Mouse (Mus musculus): ENCODE measurements at regions not wholly inside any gene's neighbourhood (a gene's known extent, or its start where the extent isn't known, plus 50 kb on each side); places are given as distances from the start of the nearest gene placed in this dataset.

DNA sequence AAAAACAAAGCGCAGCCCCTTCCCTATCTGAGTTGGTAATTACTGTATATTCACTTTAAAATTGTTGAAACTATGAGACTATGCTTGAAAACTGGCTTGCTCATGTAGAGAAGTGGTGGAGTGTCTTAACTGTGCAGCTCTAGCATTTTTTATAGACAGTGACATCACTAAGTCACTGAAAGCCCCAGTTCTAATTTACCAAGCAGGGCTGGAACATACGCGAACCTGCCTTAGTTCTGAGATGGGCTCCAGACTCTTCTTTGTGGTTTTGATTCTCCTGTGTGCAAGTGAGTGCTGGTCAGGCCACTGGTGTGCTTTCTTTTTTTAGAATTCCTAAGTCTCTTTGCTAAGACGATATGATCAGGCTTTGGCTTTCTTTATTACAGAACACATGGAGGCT, 94.6 kb upstream of the 2210010C04Rik start:
- intact Hi-C loops (cut with DNase I) = no loop called here

DNA sequence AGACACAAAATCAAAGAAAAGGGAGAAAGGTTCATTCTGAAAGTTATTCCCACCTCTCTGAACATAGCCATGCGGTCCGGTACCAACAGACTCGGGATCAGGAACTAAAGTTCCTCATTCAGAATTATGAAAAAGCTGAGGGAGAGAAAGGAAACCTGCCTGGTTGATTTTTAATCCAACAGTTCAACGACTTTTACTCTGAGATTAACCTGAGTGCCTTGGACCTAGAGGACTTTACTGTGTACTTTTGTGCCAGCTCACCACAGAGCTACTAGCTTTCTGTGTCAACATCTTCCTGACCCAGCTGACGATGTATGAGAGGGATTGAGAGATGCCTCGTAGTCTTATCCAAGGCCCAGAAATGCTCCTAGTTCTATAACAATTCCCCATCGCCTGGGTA, 92.5 kb upstream of the 2210010C04Rik start:
- intact Hi-C loops (cut with DNase I) = no loop called here
- DNase-seq (ENCODE audit: low spot score) = no peak

More for the DNA sequence above, 94.6 kb upstream of the 2210010C04Rik start:
- DNase-seq (ENCODE audit: low spot score) = no peak

DNA sequence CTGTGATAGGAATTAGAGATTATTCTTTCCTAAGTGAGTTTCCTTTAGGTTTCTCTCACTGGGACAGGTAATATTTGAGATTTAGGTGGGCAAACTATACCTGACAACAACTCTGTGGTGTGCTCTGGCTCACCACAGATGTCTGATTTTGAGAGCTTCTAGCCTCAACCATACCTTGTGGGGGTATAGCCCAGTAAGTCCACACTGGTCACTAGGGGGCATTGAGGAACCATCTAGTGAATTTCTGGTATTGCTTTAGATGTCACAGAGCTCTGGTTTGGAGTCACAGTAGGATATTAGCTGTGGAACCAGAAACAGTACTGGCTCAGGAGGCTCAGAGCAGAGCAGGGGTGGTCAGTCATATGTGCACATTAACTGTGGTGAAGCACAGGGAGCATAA, 91.5 kb upstream of the 2210010C04Rik start:
- intact Hi-C loops (cut with DNase I) = no loop called here
- DNase-seq (ENCODE audit: low spot score) = no peak

DNA sequence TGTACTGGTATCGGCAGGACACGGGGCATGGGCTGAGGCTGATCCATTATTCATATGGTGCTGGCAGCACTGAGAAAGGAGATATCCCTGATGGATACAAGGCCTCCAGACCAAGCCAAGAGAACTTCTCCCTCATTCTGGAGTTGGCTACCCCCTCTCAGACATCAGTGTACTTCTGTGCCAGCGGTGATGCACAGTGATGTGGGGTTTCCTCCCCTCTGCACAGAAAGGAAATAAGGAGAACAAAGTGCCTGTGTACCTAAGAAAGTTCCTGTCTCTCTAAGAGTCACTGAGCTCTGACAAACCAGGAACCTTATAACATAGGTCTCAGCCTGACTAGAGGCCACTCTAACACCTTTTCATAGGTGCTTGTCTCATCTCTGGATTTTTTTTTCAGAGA, 86.3 kb upstream of the 2210010C04Rik start:
- intact Hi-C loops (cut with DNase I) = no loop called here
- DNase-seq (ENCODE audit: low spot score) = no peak

DNA sequence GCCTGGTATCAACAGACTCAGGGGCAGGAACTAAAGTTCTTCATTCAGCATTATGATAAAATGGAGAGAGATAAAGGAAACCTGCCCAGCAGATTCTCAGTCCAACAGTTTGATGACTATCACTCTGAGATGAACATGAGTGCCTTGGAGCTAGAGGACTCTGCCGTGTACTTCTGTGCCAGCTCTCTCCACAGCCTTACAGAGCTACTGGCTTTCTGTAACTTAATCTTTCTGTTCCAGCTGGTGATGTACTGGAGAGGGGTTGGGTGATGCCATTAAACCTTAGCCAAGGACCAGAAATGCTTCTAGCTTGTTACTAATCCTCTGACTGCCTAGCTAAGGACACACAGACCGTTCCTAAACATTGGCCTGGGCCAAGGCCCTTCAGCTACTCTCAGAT, 83.9 kb upstream of the 2210010C04Rik start:
- intact Hi-C loops (cut with DNase I) = no loop called here

DNA sequence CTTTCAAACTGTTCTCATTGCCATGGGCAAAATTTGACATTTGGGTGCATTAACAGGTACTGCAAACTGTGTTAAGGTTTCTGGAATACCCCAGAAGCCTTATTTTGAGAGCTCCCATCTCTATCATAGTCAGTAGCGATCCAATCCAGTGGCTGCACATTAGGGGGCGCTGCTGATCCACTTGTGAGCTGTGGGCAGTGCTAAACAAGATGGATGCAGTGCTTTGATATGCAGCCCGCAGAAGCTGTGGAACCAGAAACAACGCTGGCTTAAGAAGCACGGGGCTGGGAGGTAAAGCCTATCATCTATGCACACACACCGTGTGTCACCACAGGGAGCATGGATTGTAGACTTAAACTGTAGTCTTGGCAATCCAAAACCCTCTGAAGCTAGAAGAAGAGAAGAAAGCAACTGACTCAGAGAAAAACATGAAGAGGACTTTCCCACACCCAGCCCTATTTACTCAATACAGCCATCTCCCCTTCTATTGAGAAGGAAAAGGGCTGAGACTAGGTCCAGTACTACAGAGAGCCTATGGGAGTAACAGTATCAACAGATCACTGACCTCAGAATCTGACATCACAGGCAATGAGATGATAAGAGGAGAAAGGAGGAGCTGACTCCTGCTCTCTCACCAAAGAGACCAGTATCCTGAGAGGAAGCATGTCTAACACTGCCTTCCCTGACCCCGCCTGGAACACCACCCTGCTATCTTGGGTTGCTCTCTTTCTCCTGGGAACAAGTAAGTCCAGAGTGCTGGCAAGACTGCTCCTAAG, 83.1 kb upstream of the 2210010C04Rik start:
- intact Hi-C loops (cut with DNase I) = no loop called here
- DNase-seq (ENCODE audit: low spot score) = peak; percentile 6

More for the DNA sequence above, 83.9 kb upstream of the 2210010C04Rik start:
- DNase-seq (ENCODE audit: low spot score) = no peak

DNA sequence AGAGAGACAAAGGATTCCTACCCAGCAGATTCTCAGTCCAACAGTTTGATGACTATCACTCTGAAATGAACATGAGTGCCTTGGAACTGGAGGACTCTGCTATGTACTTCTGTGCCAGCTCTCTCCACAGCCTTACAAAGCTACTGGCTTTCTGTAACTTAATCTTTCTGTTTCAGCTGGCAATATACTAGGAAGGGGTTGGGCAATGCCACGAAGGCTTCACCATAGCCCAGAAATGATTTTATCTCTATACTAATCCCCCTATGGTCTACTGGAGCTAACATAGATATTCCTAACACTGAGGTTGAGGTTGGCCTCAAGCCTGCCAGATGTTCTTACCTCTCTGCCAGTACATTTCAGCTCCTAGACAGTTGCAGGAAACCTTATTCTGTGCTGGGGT, 78.6 kb upstream of the 2210010C04Rik start:
- no peak for DNase-seq (ENCODE audit: low spot score)
- intact Hi-C loops (cut with DNase I) = no loop called here

DNA sequence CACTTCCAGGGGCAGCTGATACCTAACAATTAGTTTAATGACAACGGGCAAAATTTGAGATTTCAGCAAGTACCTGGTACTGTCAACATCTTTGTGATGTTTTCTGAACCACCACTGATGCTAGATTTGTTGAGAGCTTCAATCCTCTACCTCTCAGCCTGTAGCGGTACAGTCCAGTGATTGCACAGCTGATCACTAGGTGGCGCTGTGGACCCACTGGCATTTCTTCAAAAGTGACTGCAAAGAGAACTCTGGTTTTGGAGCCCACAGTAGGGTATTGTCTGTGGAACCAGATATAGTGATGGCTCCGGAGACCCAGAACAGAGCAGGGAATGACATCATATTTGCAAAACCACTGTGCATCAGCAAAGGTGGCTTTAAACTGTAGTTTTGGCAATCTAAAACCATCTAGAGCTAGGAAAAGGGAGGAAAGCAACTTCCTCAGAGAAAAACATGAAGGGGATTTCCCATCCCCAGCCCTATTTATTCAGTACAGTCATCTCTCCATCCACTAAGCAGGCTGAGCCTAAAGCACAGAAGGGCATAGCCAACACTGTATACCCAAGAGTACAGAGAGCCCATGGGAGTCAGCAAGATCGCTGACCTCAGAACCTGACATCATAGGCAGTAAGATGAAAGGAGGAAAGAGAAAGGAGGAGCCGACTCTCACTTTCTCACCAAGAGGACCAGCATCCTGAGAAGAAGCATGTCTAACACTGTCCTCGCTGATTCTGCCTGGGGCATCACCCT, 77.7 kb upstream of the 2210010C04Rik start:
- intact Hi-C loops (cut with DNase I) = no loop called here
- DNase-seq (ENCODE audit: low spot score) = no peak

DNA sequence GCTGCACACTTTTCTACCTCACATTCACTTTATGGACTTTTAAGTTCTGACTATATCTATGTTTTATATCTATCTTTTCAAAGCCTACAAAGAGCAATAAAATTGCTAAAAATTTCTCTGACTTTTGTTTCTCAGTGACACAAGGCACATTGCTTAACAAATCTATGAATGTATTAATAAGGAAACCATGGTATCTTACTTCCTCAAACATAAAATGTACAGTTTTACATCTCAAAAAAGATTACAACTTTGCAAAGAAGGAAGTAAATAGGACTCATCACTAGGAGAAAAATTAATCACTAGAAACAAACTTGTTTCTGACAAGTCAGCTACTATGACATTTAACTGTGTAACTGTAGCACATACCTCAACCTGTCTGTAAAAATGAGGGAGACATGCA, 76.5 kb upstream of the 2210010C04Rik start:
- DNase-seq (ENCODE audit: low spot score) = no peak
- intact Hi-C loops (cut with DNase I) = no loop called here

DNA sequence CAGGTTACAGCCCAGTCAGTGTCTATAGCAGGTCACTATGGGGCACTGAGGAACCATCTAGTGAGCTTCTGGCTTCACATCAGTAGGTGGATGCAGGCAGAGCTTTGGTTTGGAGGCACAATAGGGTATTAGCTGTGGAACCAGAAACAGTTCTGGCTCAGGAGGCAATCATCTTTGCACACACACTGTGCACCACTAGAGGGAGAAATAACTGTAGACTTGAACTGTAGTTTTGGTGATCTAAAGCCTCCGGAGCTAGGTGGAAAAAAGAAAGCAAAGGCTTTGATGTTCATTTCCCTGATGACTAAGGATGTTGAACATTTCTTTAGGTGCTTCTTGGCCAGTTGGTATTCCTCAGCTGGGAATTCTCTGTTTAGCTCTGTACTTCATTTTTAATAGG, 73.6 kb upstream of the 2210010C04Rik start:
- no peak for DNase-seq (ENCODE audit: low spot score)

DNA sequence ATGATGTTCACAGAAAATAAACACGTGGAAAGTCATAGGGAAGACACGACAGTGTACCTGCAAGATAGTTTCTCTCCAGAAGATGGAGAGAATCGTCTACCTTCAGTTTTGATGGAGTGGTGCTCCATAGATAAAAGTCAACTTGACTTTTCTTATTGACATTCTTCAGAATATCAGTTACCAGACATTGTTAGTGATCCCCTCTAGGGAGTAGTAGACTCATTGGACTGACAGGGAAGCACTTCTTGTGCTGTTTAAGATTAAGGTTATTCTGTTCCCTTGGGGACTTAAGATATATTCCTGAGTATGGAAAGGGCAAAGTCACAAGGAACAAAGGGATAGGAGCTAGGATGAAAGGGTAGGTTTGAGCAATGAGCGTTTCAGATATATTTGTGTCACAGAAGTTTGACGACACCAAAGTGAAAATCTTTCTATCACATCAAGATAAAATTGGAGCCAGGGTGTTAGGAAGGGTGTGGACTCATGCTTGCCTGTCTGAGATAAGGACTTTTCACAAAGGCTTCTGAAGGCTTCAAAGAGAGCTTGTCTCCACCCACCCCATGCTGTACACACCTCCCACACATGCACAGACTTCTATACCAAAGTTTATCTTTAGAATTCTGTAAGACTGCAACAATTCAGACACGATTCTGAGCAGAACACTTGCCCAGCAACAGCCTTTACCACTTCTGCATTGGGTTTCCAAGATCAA, 68.5 kb upstream of the 2210010C04Rik start:
- intact Hi-C loops (cut with DNase I) = no loop called here
- DNase-seq (ENCODE audit: low spot score) = no peak

More for the DNA sequence above, 73.6 kb upstream of the 2210010C04Rik start:
- intact Hi-C loops (cut with DNase I) = no loop called here

DNA sequence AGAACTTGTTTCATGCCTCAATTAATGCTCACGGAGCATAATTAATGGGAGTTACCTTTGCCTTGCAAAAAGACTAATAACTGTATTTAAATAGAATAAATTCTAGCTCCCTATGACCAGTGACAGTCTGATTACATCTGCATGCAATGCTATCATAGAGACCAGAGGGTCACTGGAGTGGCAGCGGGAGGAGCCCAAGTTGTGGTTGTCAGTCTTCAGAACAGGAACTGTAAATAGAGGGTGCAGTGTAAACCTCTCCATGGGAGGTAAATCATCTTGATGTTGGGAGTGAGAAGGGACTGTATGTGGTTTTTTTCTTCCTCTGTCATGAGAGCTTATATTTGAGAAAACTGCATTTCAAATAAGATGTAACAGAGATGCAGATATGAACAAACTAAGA, 66.7 kb upstream of the 2210010C04Rik start:
- intact Hi-C loops (cut with DNase I) = no loop called here
- no peak for DNase-seq (ENCODE audit: low spot score)

DNA sequence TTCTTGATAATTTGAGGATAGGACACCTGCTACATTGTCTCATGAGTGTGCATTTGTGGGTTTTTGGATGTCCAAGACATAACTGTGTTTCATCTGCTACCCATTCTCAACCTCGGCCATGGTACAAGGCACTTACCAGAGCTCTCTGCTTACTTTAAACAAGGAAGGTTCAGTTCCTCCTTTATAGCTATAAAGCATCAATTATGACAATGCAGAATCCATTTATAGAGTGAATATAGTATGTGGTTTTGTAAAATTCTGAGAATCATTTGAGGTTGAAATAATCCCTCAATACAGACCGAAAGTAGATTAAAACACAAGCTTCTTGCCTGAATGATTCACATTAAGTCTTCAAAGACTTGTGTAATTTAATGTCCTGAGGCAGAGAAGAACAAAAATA, 64.9 kb upstream of the 2210010C04Rik start:
- intact Hi-C loops (cut with DNase I) = no loop called here

DNA sequence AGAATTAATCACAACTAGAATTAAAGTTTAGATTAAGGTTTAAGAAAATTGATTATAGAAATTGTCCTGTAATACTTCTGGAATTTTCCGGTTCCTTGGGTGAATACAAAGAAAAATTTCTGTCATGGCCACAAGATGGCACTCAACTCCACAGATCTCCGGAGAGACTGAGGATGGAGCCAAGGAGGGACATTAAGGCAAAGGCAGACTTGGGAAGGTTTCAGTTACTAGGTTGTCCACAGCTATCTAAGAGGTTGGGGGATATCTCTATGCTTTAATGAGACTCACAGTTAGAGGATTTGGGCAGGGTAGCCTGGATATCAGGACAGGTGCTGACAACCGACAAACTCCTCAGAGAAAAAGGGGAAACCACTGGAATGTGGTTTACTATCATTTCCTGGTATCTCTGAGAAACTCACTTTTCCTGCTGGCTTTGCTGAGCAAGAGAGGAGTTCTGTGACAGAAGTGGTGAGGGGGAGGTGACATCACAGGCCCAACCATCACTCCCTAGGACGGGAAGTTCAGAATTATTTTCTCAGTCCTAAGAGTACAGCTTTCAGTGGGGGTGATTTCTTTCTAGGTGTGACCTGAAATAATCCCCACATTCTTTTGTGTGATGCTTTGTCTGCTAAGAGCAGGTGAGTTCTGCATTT, 56.0 kb upstream of the 2210010C04Rik start:
- intact Hi-C loops (cut with DNase I) = no loop called here
- no peak for DNase-seq (ENCODE audit: low spot score)

More for the DNA sequence above, 64.9 kb upstream of the 2210010C04Rik start:
- no peak for DNase-seq (ENCODE audit: low spot score)
